Mouse (Mus musculus) megakaryocyte progenitor cell, adult 5-6 weeks (primary cell): ENCODE data around the gene Gpr141. TPM values are rescaled to one million over a fixed set of nuclear protein-coding genes. Genes with fewer than 3 reads are reported as not detected.
A peak's percentile ranks its signal among the peaks of the same experiment; 100 is the strongest.
"Not testable (repeated sequence)": the region's sequence is repeated elsewhere in the genome, so short reads cannot be mapped to it uniquely, and the experiment has no call there.

Source experiments
- ATAC-seq: replicated peaks from 2 replicates; pipeline ENCODE4 v1.8.0; 2016; ENCODE audit warnings: mild to moderate bottlenecking, moderate TSS enrichment, inconsistent platforms; ENCODE audit not compliant: poor library complexity
- total RNA-seq, 2 experiments: library from RNA; stranded (forward) in 1 of 2; stranded (reverse) in 1 of 2; fragments of 157-497, 149-512 nt in 1 of 2; fragments of 200-1000 nt in 1 of 2; gene quantifications; 2 replicates each; pipeline versions ENCODE4 v1.2.3 to v1.2.4; 2015 to 2017

The Gpr141 gene
- total RNA-seq (2015) (18.1 and 20.8 TPM in 2 replicates), total RNA-seq (2017) (24.5 and 24.9 TPM in 2 replicates)

GRCm38 (mm10) chr13:19824071-19824470 is at the start of gene Gpr141:
Gene Gpr141 (minus strand): TSS chr13:19824257.
- ATAC-seq, result peak; percentile 65

DNA sequence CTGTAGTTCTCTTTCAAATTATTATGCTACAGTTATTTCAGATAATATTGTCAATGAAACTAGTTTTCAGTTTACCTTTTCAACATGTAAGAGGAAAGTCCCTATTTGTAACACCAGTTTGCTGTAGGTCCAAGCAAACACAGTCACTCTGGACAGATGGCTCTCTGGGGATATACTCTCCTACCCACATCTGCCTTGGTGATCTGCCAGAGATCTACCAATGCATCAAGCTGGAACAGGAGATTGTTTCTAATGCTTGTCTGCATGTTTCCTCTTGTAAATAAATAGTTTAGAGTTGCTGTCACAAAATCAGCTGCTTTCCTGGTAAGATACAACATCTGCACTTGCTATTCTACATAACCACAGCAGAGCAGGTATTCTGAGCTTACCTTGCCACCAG is 40.2 kb upstream of the Gpr141 start:
- no peak for ATAC-seq

- peak; percentile 93 for ATAC-seq
Measured at GRCm38 (mm10) chr13:19854629-19855333, 30.7 kb upstream of the Gpr141 start.

DNA sequence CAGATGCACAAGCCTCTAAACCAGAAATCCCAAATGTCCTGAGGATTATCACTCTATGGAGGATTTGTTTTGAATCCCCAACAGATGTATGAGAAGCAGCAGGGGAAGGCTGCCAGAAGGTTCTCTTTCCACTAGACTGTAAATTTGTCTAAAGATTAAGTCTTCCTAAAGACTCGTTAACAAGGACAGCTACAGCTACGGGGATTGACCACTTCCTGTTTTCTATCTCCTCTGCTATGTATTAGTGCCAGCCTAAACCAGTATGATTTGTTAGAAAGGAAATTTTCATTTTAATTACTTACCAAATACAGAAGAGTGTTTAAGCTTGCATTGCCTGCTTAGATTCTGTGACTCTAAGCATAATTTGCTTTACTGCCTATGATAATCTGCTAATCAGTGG is 30.0 kb upstream of the Gpr141 start:
- ATAC-seq, result peak; percentile 55

- ATAC-seq, result 0 out of 2 replicates have a peak, but pooled peaks have one; percentile 26
Measured at GRCm38 (mm10) chr13:19843448-19843847, 19.4 kb upstream of the Gpr141 start.

DNA sequence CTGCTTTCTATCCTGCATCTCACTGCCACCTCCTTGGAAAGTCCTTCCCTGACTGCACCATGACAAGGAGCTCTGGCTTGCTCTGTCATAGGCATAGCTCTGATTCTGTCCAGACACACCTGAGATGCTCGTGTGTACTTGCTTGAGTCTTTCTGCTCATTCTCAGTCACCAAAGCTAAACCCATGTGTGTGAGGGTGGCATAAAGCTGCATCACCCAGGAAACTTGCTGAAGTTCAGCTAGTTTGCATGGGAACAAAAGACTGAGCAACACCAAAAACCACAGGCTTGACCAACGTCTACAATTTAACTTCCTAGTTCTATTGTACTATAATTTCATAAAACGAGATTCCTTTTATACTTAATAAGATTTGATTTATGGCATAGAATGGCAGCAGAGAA is 18.6 kb upstream of the Gpr141 start:
- peak; percentile 58 for ATAC-seq

- no peak for ATAC-seq
Measured at GRCm38 (mm10) chr13:19841615-19842014, 17.6 kb upstream of the Gpr141 start.

GRCm38 (mm10) chr13:19840206-19840605 is 16.1 kb upstream of the Gpr141 start:
- no peak for ATAC-seq

- ATAC-seq, result peak; percentile 70
Measured at GRCm38 (mm10) chr13:19830560-19830959, 6.5 kb upstream of the Gpr141 start.

GRCm38 (mm10) chr13:19828095-19828494 is 4.0 kb upstream of the Gpr141 start:
- ATAC-seq, result peak; percentile 97

DNA sequence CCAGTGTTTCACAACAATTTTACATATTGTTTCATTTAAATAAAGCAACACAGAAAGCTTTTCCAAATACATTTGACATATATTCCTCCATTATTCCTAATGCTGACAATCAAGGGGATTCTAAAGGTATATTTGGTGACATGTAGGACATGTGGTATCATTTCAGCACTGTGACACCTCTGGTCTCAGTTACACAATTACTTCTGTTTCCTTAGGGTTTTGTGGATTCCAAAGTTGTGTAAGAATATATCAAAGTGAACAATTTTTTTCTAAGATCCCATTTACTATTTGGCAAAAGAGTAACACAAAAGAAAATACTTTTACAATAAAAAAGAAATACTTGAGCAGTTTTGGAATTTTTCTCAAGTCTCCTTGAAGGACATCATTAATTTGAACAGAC is 2.4 kb downstream of the Gpr141 start:
- ATAC-seq, result peak; percentile 61

DNA sequence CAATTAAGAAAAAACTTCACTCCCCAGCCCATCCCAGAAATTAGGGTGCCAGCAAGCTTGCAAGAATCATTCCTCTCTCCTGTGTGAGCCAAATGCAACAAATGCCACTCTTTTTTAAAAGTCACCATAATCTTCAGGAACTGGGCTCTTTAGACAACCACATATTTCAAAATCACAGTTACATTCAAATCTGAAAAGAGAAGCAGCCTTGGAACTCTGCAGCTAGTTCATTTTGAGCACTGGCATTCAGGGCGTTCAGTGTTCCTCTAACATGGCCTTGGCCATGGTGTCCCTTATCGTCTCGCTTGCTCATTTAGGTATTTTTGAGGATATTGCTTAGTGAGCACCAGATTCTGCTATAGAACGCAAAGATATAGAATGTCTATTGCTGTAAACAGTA is 4.1 kb downstream of the Gpr141 start:
- ATAC-seq, result peak; percentile 42; the same call in 1 of the 2 replicates

- ATAC-seq, result no peak
Measured at GRCm38 (mm10) chr13:19819243-19819642, 4.8 kb downstream of the Gpr141 start.

DNA sequence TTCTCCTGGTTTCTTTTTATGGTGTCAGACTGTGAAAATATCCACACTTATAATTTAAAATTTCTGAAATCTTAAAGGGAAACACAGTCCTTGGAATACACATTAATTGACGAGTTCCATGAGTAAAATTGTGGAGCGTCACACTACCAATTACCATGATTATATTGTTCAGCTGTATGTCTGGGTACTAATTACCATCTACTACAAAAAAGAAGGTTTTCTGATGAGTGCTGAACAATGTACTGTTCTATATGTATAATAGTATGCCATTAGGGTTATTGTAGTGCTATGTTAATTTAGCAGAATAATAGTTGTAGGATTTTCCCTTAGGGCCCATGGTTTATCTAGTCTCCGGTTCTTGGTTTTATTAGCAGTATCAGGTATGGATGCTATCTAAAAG is 29.1 kb downstream of the Gpr141 start:
- no peak for ATAC-seq

- ATAC-seq, result peak; percentile 97
Measured at GRCm38 (mm10) chr13:19794486-19794885, 29.6 kb downstream of the Gpr141 start.

DNA sequence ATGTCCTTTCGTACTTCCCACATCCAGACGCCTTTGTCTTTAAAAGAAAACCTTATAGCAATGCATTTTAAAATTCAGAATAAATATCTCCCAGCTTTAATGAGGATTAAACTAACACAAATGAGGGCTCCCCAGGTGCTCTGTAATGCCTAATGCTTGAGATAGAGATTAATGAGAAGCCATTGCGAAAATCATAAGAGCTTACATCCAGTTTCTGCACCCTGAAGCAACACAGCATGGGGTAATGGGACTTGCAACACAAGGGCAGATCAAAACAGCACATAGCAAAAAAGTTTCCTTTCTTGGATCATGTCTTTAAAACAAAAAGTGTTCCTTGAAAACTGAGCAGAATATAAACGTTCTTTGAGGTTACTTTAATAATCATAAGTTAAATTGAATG is 30.3 kb downstream of the Gpr141 start:
- ATAC-seq, result peak; percentile 76

DNA sequence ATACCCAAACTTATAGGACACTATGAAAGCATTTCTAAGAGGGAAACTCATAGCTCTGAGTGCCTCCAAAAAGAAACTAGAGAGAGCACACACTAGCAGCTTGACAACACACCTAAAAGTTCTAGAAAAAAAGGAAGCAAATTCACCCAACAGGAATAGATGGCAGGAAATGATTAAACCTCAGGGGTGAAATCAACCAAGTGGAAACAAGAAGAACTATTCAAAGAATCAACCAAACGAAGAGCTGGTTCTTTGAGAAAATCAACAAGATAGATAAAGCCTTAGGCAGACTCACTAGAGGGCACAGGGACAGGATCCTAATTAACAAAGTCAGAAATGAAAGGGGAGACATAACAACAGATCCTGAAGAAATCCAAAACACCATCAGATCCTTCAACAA is 36.1 kb downstream of the Gpr141 start:
- not testable (repeated sequence) for ATAC-seq

DNA sequence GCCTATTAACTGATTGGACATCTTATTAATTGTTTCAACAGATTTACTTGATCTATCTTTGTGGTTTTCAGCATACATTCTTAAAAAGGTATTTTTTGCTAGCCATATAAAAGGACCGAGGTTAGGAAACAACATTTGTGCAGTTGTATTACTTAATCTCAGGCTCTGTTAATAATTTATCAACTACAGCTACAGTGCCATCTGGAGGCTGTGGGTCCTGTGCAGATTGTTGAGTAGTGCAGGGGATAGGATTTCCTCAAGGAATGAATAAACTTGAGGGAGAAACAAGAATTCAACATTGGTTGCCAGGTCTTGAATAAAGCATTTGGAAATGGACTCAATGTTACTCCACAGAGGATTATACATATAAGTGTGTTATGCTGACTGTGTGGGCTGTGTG is 53.9 kb downstream of the Gpr141 start:
- no peak for ATAC-seq

DNA sequence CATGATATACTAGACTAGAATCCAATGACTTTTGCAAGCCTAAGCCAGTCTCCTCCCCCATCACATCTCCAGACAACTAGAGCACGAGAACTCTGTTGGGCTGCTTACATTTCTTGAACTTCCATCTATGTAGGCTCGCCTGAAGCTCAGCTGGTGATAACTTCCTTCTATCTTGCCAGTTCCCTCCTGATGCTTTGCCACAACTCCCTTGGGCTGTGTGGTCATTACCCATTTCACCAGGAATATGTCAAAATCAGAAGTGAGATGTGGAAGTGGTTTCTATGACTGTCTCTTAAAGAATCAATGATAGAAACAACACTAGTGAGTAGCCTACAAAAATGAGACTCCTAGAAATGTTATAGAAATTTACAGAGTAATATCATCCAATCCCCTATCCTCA is 56.9 kb downstream of the Gpr141 start:
- peak; percentile 77 for ATAC-seq

DNA sequence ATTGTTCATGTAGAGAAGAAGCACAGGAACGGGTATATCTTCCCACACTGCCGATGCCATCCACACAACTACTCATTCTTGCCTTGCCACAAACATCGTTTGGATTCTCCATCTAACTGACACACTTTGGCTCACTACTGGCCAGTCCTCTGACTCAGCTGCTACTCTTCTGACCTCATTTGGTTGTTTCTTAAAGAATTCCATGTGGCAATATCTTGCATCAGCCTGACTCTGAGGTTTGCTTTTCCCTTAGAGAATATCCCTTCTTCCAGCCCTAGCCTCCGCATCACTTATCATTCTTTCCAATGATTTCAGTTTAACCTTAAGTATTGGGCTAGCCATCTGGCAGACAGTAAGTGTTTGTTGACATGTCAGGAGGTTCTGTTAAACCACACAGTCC is 59.8 kb downstream of the Gpr141 start:
- no peak for ATAC-seq

DNA sequence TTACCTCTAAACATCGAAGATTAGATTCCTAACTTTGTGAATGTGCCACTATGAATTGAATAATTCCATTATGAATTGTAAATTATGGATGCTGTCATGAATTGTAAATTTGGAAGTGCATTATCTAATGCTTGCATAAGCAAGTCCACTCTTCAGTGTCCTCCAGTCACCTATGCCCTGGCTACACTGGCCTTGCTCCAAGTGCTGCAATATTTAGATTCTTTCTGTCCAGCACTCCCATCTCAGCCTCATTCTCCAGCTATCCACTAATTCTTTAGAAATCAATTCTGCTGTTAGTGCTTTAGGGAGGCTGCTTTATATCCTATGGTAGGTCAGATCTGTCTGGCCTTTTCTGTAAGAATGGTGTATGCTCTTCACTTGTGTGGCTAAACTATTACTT is 60.8 kb downstream of the Gpr141 start:
- no peak for ATAC-seq

- no peak for ATAC-seq
Measured at GRCm38 (mm10) chr13:19745741-19746140, 78.3 kb downstream of the Gpr141 start.

- no peak for ATAC-seq
Measured at GRCm38 (mm10) chr13:19744536-19744935, 79.5 kb downstream of the Gpr141 start.
